Mouse (Mus musculus): ENCODE measurements around the gene Dnajc30. TPM values are rescaled to one million over a fixed set of nuclear protein-coding genes. Genes with fewer than 3 reads are reported as not detected.
"Not testable (repeated sequence)": the region's sequence is repeated elsewhere in the genome, so short reads cannot be mapped to it uniquely, and the experiment has no call there.

Gene Dnajc30
- total and polyA plus RNA-seq, 2 experiments from 2014 or later, result 14.6 to 52.3 TPM

DNA sequence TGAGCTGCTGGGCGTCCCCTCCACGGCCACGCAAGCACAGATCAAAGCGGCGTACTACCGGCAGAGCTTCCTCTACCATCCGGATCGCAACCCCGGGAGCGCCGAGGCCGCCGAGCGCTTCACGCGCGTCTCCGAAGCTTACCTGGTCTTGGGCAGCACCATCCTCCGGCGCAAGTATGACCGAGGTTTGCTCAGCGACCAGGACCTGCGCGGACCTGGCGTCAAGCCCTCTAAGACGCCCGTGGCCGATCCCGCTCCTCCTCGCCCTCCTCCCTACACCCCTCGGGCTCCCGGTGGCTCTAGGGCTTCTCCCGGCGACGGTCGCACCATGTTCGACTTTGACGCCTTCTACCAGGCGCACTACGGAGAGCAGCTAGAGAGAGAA, 372 bp downstream of the Dnajc30 start:
- peak overlapping the region; percentile 67 for H3K27ac ChIP-seq (ENCODE audit: low read depth, low read length)
- peak overlapping the region; percentile 74 for H3K4me3 ChIP-seq (ENCODE audit: low read depth, low read length)
- no peak for TF ChIP-seq CTCF (IDR thresholded peaks at IDR 0.05; ENCODE audit: low read depth)
- H3K4me2 ChIP-seq (ENCODE audit: low read depth), result peak overlapping the region; percentile 94
- no peaks in the 10 kb centered on the region for H3K9me3 ChIP-seq (ENCODE audit: low read length)
- peaks cover 15% of the 10 kb centered on the region for H3K4me1 ChIP-seq (ENCODE audit: insufficient read depth)
- peaks cover 31% of the 10 kb centered on the region for H3K36me3 ChIP-seq (ENCODE audit: insufficient read depth)
- H3K9ac ChIP-seq, result peak overlapping the region; percentile 82
- ATAC-seq (peak; percentile 50), DNase-seq (no peak)
- 1% methylated on average over 40 of the region's 40 CpGs for WGBS
- H3K27me3 ChIP-seq (ENCODE audit: insufficient read depth, low read length), result no peaks in the 10 kb centered on the region

DNA sequence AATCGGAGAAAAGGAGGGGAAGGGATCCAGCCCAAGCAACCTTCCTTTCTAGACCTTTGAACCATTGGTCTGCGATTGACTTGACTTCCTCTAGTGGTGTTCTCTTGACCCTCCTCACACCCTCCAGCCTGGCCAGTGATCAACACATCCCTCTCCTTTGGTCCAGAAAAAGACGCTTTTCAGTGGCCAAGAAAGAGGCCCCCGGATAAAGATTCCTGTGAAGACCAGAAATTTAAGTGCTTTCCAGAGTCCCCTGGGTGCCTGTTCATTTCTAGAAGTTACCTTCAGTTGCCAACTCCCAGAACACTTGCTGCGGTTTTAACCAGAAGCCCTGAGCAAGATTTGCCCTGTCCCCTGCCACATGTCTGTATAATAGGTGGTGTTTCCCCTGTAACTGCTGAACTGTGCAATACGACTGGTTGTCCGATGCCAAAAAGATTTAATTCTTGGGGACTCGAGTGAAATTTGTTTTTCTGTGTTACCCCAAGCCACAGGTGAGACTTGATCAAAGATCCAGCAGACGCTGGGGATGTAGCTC, 976 bp downstream of the Dnajc30 start, which contains the start of gene Bud23:
Gene Bud23, minus strand, starts transcription at position 51 of the 538 bp plus-strand sequence.
- DNase-seq, result not testable (repeated sequence)

DNA sequence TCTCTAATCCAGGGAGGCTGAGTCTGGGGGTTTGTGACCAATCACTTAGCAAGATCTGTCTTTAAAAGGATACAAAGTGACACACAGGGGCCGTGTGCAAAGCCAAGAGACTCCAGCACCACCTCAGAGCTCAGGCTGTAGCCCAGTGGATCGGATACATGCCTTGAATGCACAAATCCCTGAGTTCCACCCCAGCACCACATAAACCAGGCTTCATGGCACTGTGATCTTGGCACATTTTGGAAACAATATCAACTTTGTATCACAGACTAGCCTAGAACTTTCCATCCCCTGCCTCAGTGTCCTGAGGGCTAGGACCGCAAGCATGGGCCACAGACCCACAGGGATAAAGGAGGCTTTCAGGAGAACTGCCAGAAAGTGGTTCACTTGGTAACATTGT, 2.0 kb downstream of the Dnajc30 start:
- Histone ChIP-seq H3K9me3 (ENCODE audit: low read length) (no peaks in the 10 kb centered on the region), H3K36me3 (ENCODE audit: insufficient read depth) (peaks cover 18% of the 10 kb centered on the region), H3K27ac (ENCODE audit: low read depth, low read length) (no peak overlapping the region), H3K27me3 (ENCODE audit: insufficient read depth, low read length) (no peaks in the 10 kb centered on the region), H3K4me1 (ENCODE audit: insufficient read depth) (peaks cover 15% of the 10 kb centered on the region), H3K4me3 (ENCODE audit: low read depth, low read length) (no peak overlapping the region), H3K9ac (no peak overlapping the region), H3K4me2 (ENCODE audit: low read depth) (no peak overlapping the region)
- WGBS, result 94% methylated on average over 3 of the region's 3 CpGs
- no peak for TF ChIP-seq CTCF (IDR thresholded peaks at IDR 0.05; ENCODE audit: low read depth)
- DNase-seq (no peak), ATAC-seq (no peak)

More for the DNA sequence above, 976 bp downstream of the Dnajc30 start, which contains the start of gene Bud23:
- 80% methylated on average over 9 of the region's 9 CpGs for WGBS
- Histone ChIP-seq H3K27ac (ENCODE audit: low read depth, low read length) (peak within 1 kb of the TSS; percentile 67), H3K9ac (peak within 1 kb of the TSS; percentile 82), H3K4me1 (ENCODE audit: insufficient read depth) (peaks cover 15% of the 10 kb centered on the region), H3K4me3 (ENCODE audit: low read depth, low read length) (peak within 1 kb of the TSS; percentile 74), H3K36me3 (ENCODE audit: insufficient read depth) (peaks cover 26% of the 10 kb centered on the region), H3K4me2 (ENCODE audit: low read depth) (peak within 1 kb of the TSS; percentile 94)
- not testable (repeated sequence) for H3K9me3 ChIP-seq (ENCODE audit: low read length); ATAC-seq; H3K27me3 ChIP-seq (ENCODE audit: insufficient read depth, low read length)

DNA sequence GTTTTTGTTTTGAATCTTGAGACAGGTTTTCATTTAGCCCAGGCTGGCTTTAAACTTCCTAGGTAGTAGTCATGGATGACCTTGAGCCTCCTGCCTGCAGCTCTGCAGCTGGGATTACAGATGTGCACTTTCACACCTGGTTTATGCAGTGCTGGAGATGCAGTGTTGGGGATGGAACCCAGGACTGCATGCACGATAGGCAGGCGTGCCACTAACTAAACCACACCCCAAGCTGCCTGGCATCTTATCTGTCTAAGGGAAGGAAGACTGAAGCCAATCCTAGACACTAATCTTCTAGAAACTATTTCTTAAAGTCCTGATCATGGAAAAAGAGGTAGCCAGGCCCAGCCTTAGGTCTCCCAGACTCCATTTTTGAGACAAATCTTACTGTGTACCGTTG, 6.4 kb downstream of the Dnajc30 start:
- no peak overlapping the region for H3K4me3 ChIP-seq (ENCODE audit: low read depth, low read length)
- H3K27me3 ChIP-seq (ENCODE audit: insufficient read depth, low read length), result no peaks in the 10 kb centered on the region
- 0 out of 2 replicates have a peak, but pooled peaks cover 5% of the 10 kb centered on the region for H3K4me1 ChIP-seq (ENCODE audit: insufficient read depth)
- ATAC-seq, result no peak
- TF ChIP-seq CTCF (IDR thresholded peaks at IDR 0.05; ENCODE audit: low read depth), result no peak
- peaks cover 49% of the 10 kb centered on the region for H3K36me3 ChIP-seq (ENCODE audit: insufficient read depth)
- no peak for DNase-seq
- H3K4me2 ChIP-seq (ENCODE audit: low read depth), result no peak overlapping the region
- H3K27ac ChIP-seq (ENCODE audit: low read depth, low read length), result no peak overlapping the region
- H3K9me3 ChIP-seq (ENCODE audit: low read length), result no peaks in the 10 kb centered on the region
- 88% methylated on average over 3 of the region's 3 CpGs for WGBS
- H3K9ac ChIP-seq, result no peak overlapping the region

DNA sequence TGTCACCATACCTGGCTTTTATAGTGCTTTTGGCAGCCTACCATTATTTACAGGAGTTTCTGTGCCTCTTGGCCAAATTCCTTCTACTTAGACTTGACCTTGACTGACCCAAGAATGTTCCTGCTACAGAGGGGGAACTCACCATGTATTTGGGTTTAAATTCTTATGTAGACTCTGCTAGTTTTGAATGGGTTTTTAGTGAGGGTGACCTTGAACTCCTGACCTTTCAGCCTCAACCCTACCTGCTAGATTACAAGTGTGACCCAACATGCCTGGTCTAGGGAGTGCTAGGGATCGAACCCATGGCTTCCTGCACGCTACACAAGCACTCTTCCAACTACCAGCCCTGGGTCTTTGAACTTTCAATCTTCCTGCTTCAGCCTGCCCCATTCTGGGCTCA, 8.1 kb downstream of the Dnajc30 start:
- Histone ChIP-seq H3K36me3 (ENCODE audit: insufficient read depth) (peaks cover 46% of the 10 kb centered on the region), H3K9me3 (ENCODE audit: low read length) (no peaks in the 10 kb centered on the region), H3K4me2 (ENCODE audit: low read depth) (no peak overlapping the region), H3K27me3 (ENCODE audit: insufficient read depth, low read length) (no peaks in the 10 kb centered on the region), H3K27ac (ENCODE audit: low read depth, low read length) (no peak overlapping the region), H3K4me3 (ENCODE audit: low read depth, low read length) (no peak overlapping the region), H3K4me1 (ENCODE audit: insufficient read depth) (peaks cover 5% of the 10 kb centered on the region; the same call in 1 of the 2 replicates), H3K9ac (no peak overlapping the region)
- ATAC-seq (no peak), DNase-seq (no peak)
- TF ChIP-seq CTCF (IDR thresholded peaks at IDR 0.05; ENCODE audit: low read depth), result no peak
- WGBS, result 93% methylated on average over 2 of the region's 2 CpGs

DNA sequence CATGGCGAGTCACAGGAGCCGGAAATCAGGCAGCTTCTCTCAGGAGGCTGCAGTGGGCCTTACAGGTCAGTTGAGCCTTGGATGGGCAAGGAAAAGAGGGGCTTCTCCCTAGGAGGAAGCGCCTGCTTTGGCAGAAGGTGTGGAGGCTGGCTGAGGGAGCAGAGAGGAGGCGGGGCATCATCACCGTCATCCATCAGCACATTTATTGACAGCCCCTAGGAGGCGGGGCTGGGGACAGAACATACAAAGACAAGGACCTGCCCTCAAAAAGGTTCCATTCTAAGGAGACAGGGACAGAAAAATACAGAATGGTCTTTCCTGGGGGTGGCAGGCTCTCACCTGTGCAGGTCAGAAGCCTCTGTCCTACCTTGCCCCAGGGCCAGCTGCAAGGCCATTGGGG, 8.7 kb downstream of the Dnajc30 start:
- no peak overlapping the region for H3K9ac ChIP-seq
- H3K36me3 ChIP-seq (ENCODE audit: insufficient read depth), result peaks cover 43% of the 10 kb centered on the region
- no peak for TF ChIP-seq CTCF (IDR thresholded peaks at IDR 0.05; ENCODE audit: low read depth)
- H3K27ac ChIP-seq (ENCODE audit: low read depth, low read length), result no peak overlapping the region
- no peak overlapping the region for H3K4me3 ChIP-seq (ENCODE audit: low read depth, low read length)
- H3K27me3 ChIP-seq (ENCODE audit: insufficient read depth, low read length), result no peaks in the 10 kb centered on the region
- WGBS, result 72% methylated on average over 6 of the region's 6 CpGs
- ATAC-seq (no peak), DNase-seq (no peak)
- peaks cover 5% of the 10 kb centered on the region; the same call in 1 of the 2 replicates for H3K4me1 ChIP-seq (ENCODE audit: insufficient read depth)
- H3K4me2 ChIP-seq (ENCODE audit: low read depth), result no peak overlapping the region
- no peaks in the 10 kb centered on the region for H3K9me3 ChIP-seq (ENCODE audit: low read length)

DNA sequence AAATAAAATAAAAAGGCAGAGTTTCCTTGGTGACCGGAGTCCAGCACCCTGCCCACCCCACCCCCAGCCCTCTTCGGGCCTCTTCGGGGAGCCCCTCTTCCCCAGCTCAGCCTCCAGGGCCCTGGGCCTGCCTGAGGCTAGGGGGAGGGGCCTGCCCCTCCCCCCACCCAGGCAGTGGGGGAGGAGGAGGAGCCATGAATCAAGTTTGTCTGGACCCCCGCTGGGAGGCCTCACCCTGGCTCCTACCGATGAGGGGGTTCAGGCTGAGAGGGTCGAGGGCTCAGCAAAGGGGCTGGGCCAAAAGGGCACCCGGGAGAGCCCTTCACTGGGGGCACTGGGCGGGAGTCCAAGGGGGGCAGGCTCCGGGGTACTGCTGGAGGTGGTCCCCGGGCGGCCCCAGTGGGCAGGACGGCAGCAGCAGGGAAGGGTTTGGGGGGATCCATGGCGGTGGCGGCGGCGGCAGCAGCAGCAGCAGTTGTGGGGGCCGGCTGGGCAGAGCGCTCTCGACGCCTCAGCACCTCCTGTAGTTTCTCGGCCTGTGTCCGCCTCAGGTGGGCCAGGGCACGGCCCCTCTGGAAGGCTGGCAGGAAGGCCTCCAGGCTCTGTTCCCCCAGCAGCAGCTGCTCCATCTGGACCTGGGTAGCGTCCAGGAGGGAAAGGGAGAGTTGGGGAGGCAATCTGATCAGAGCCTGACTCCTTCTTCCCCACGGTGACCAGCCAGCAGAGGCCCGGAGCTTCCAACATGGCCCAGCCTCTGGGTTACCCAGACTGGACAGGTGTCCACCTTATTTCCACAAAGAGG, 9.5 kb downstream of the Dnajc30 start:
- H3K4me1 ChIP-seq (ENCODE audit: insufficient read depth), result peaks cover 5% of the 10 kb centered on the region; the same call in 1 of the 2 replicates
- no peak overlapping the region for H3K4me2 ChIP-seq (ENCODE audit: low read depth)
- H3K9me3 ChIP-seq (ENCODE audit: low read length), result no peaks in the 10 kb centered on the region
- no peak overlapping the region for H3K4me3 ChIP-seq (ENCODE audit: low read depth, low read length)
- no peaks in the 10 kb centered on the region for H3K27me3 ChIP-seq (ENCODE audit: insufficient read depth, low read length)
- DNase-seq (no peak), ATAC-seq (no peak)
- H3K36me3 ChIP-seq (ENCODE audit: insufficient read depth), result peaks cover 39% of the 10 kb centered on the region
- no peak overlapping the region for H3K27ac ChIP-seq (ENCODE audit: low read depth, low read length)
- TF ChIP-seq CTCF (IDR thresholded peaks at IDR 0.05; ENCODE audit: low read depth), result no peak
- WGBS, result 23% methylated on average over 26 of the region's 26 CpGs
- H3K9ac ChIP-seq, result no peak overlapping the region
